Comparison of ENCODE assay signal across 8 mouse cellular contexts in the genomic region with DNA sequence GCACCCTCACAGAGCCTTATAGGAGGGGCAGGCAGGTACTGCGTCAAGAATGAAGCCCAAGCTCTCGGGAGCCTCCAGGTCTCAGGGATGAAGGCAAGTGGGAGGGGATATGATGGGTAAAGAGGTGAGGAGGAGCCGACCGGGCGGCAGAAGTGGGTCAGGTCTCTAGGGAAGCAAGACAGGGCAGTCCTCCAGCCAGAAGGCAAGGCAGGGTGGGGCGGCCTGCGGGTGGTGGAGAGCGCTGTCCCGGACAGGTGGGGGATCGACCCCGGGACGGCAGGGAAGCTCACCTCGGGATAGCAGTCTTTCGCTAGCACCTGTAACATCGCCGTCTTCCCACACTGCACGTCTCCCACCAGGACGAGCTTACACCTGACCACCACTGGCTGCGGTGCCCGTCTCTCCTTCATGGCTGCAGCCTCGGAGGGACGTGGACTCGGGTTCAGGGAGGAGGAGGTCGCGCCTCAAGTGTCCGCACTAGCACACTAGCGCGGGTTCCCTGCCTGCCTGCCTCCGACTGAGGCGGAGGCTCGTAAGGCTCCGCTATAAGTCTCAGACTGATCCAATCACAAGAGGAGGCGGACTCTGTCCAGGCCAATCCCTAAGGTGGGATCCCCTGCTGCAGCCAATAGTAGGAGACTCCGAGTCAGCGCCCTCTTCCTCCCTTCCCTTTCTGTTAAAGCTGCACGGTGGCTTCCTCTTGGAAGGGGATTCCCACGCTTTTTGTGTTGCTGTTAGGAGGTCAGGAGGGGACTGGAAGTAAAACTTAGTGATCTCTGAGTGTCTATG. TPM values are rescaled to one million over a fixed set of nuclear protein-coding genes. Genes with fewer than 3 reads are reported as not detected.
A peak's percentile ranks its signal among the peaks of the same experiment; 100 is the strongest.
DNase-seq lines count a peak whose midpoint lies in the region; ATAC-seq and TF ChIP-seq lines count a peak whose summit lies in the region.

A gene (minus strand): TSS at position 522 of the 789 bp plus-strand sequence.

- peak within 1 kb of the TSS; percentile 72 for H3K4me3 ChIP-seq in cortical plate, adult 2 months (ENCODE audit: insufficient read depth, low read length)
- peak within 1 kb of the TSS; percentile 84 for H3K4me3 ChIP-seq in gastrocnemius, adult 2 months
- H3K4me3 ChIP-seq in hindbrain, postnatal 0 days (ENCODE audit: low read length) = peak within 1 kb of the TSS; percentile 58

- intact Hi-C loops in gastrocnemius, adult 2 months (cut with DNase I) = no loop called here

- H3K36me3 ChIP-seq in hindbrain, postnatal 0 days (ENCODE audit: insufficient read depth, low read length) = no peaks in the 10 kb centered on the region

- no peak within 1 kb of the TSS for H3K27ac ChIP-seq in cortical plate, adult 2 months (ENCODE audit: insufficient read depth, low read length)
- H3K27ac ChIP-seq in gastrocnemius, adult 2 months = peak within 1 kb of the TSS; percentile 84
- H3K27ac ChIP-seq in hindbrain, postnatal 0 days = no peak within 1 kb of the TSS

- peak within 1 kb of the TSS; percentile 98 for H3K4me2 ChIP-seq in hindbrain, postnatal 0 days (ENCODE audit: low read depth, low read length)

- H3K27me3 ChIP-seq in hindbrain, postnatal 0 days (ENCODE audit: insufficient read depth, low read length) = no peaks in the 10 kb centered on the region

- no peaks in the 10 kb centered on the region for H3K9me3 ChIP-seq in hindbrain, postnatal 0 days (ENCODE audit: low read length)

- under 1% methylated on average over 34 of the region's 37 CpGs for WGBS in hindbrain, postnatal 0 days

- peak; percentile 69 for DNase-seq in adipocyte (ENCODE audit: low spot score)
- peak; percentile 89 for DNase-seq in gastrocnemius, adult 2 months
- peak; percentile 95 for DNase-seq in hindbrain, postnatal 0 days (ENCODE audit: low spot score)
- peak; percentile 91 for DNase-seq in left cerebral cortex, adult 18-20 months (ENCODE audit: low spot score in 2 of 2)
- DNase-seq in lung, postnatal 4 days = peak; percentile 85 to 87
- peak; percentile 96 for DNase-seq in retina, postnatal 1 day
- peak; percentile 70 for DNase-seq in thymus, postnatal 4 days

- TF ChIP-seq POLR2A in cortical plate, adult 2 months (IDR thresholded peaks at IDR 0.05; ENCODE audit: extremely low read depth, insufficient read depth, low read length) = peak; percentile 100

- TF ChIP-seq CTCF in cortical plate, adult 2 months (IDR thresholded peaks at IDR 0.05; ENCODE audit: extremely low read depth, insufficient read depth, low read length) = no peak
- TF ChIP-seq CTCF in gastrocnemius, adult 2 months (IDR thresholded peaks at IDR 0.05) = no peak
- TF ChIP-seq CTCF in hindbrain, postnatal 0 days (IDR thresholded peaks at IDR 0.05; ENCODE audit: low read depth) = peak; percentile 30

- peak; percentile 94 for ATAC-seq in hindbrain, postnatal 0 days

- peak within 1 kb of the TSS; percentile 61 for H3K9ac ChIP-seq in hindbrain, postnatal 0 days (replicated peaks; ENCODE audit: low read length)

- peaks cover 7% of the 10 kb centered on the region for H3K4me1 ChIP-seq in cortical plate, adult 2 months (ENCODE audit: control insufficient read depth, insufficient read depth, low read length)
- H3K4me1 ChIP-seq in hindbrain, postnatal 0 days (ENCODE audit: insufficient read depth, low read length) = peaks cover 10% of the 10 kb centered on the region

RNA-seq across cellular contexts. Expression of the gene that starts here (rescaled TPM):
- polyA plus RNA-seq in cortical plate, adult 2 months (2012; rRNA removed) = 34.5 and 37.4 TPM in 2 replicates
- 1 to 10 TPM; 1.2 to 1.5 TPM for total RNA-seq in gastrocnemius, adult 2 months (2021)
- 22.3 and 26.7 TPM in 2 replicates for total RNA-seq in hindbrain, postnatal 0 days (2014; rRNA removed)
- polyA plus RNA-seq in hindbrain, postnatal 0 days (2015; fragmentation: Nextera tagmentation; extraction: Ambion mirVana) = 16.2 and 16.3 TPM in 2 replicates
- 10 to 100 TPM; 24.4 to 30.7 TPM for total RNA-seq in left cerebral cortex, adult 18-20 months (2021)
